Mouse (Mus musculus) liver, embryonic 14 days (tissue): ENCODE measurements around the gene Adam20. TPM values are rescaled to one million over a fixed set of nuclear protein-coding genes. Genes with fewer than 3 reads are reported as not detected.

Experiments used
- polyA plus RNA-seq: library from polyadenylated mRNA; depleted of rRNA; stranded (reverse); fragments of >200 nt; gene quantifications from 2 replicates; pipeline ENCODE4 v1.2.3, GENCODE M21; 2012; rRNA removed

The Adam20 gene
- not detected in 2 replicates for polyA plus RNA-seq

GRCm38 (mm10) chr8:40792973-40793372 lies at the start of gene Adam20:
Adam20 (plus strand) TSS chr8:40793273.

DNA sequence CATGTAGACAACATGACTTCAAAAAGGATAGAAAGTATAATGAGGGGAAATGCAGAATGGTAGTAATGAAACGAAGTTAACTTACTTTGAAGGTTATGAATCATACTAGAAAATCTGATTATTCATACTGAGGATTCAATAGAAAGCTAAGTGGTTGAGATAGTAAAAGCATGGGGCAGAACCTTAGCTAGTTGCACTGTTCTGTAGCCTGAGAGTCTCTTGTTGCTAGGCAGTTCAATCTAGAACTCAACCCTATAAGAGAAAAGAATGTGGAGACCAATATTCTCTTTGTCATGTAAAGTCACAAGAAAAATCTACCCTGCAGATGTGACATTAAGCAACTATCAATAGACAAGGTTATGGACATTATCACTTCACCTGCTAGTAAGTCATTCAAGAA lies 41.2 kb upstream of the Adam20 start, which contains the start of gene Adam25:
Gene Adam25, plus strand, starts transcription at position 301 of the 400 bp plus-strand sequence.

Other genes starting within 250 kb of the Adam20 start
- not detected in 2 replicates for gene Adam24, start 118.2 kb upstream of the Adam20 start, polyA plus RNA-seq
- gene Adam25, start 41.1 kb upstream of the Adam20 start, polyA plus RNA-seq: not detected in 2 replicates
- gene Adam39, start 29.7 kb downstream of the Adam20 start, polyA plus RNA-seq: not detected in 2 replicates